Mouse (Mus musculus) heart, postnatal 0 days (tissue): ENCODE data around the gene Chd4. TPM values are rescaled to one million over a fixed set of nuclear protein-coding genes. Genes with fewer than 3 reads are reported as not detected.

Source experiments
- ATAC-seq: fragments of 200-750 bp; cut with Nextera tagmentation; 2 replicates; pipeline ENCODE4 v1.8.0; 2017; ENCODE audit warnings: low read depth, moderate number of reproducible peaks, moderate library complexity; ENCODE audit not compliant: insufficient read depth
- DNase-seq: peaks from one replicate; pipeline ENCODE4 v3.0.0-alpha.2; 2016; ENCODE audit warnings: low spot score
- H3K27ac ChIP-seq: fragments of 300-500 bp; sonication (generic); 2 replicates; pipeline ENCODE4 v1.5.1; 2014; ENCODE audit warnings: low read depth, mild to moderate bottlenecking
- H3K27me3 ChIP-seq: fragments of 300-500 bp; sonication (generic); 2 replicates; pipeline ENCODE4 v1.6.1; 2014; ENCODE audit warnings: low read length, mixed read lengths; ENCODE audit not compliant: control insufficient read depth, insufficient read depth
- H3K36me3 ChIP-seq: fragments of 300-500 bp; sonication (generic); replicated peaks from 2 replicates; pipeline ENCODE4 v1.6.1; 2014; ENCODE audit warnings: low read length, mixed read lengths; ENCODE audit not compliant: control insufficient read depth, insufficient read depth
- H3K4me1 ChIP-seq: fragments of 300-500 bp; sonication (generic); 2 replicates; pipeline ENCODE4 v1.6.1; 2014; ENCODE audit warnings: antibody characterized with exemption; ENCODE audit not compliant: control insufficient read depth, insufficient read depth
- H3K4me2 ChIP-seq: fragments of 300-500 bp; sonication (generic); 2 replicates; pipeline ENCODE4 v1.6.1; 2014; ENCODE audit warnings: low read depth, mild to moderate bottlenecking, low read length, moderate library complexity
- H3K4me3 ChIP-seq: fragments of 300-500 bp; sonication (generic); 2 replicates; pipeline ENCODE4 v1.5.1; 2014; ENCODE audit warnings: low read depth, low read length
- H3K9ac ChIP-seq: fragments of 300-500 bp; sonication (generic); replicated peaks from 2 replicates; pipeline ENCODE4 v1.6.1; 2014; ENCODE audit warnings: low read depth, low read length, mixed read lengths
- H3K9me3 ChIP-seq: fragments of 300-500 bp; sonication (generic); replicated peaks from 2 replicates; pipeline ENCODE4 v1.6.1; 2016; ENCODE audit warnings: low read length; ENCODE audit not compliant: control insufficient read depth
- CTCF ChIP-seq: IDR thresholded peaks from 2 replicates; pipeline ENCODE4 v1.5.1; 2016; ENCODE audit warnings: antibody characterized with exemption, control low read depth, low read depth
- EP300 ChIP-seq: IDR thresholded peaks from 2 replicates; pipeline ENCODE4 v1.6.1; 2016; ENCODE audit warnings: antibody characterized with exemption, low read depth
- WGBS: fragments of 180-500 bp; shearing (Covaris S2); extraction: QIAGEN DNeasy Blood & Tissue Kit; methylation state at CpG from one replicate; pipeline ENCODE4 v1.1.7; 2014; 5-methylcytosine and 5-hydroxymethylcytosine counted together
- polyA plus RNA-seq: library from polyadenylated mRNA; unstranded; fragments of >200 nt; fragmentation: Nextera tagmentation; extraction: Ambion mirVana; gene quantifications from 2 replicates; pipeline ENCODE4 v1.2.1, GENCODE M21; 2015
- total RNA-seq: library from RNA; depleted of rRNA; stranded (reverse); fragments of >200 nt; gene quantifications from 2 replicates; pipeline ENCODE4 v1.2.3, GENCODE M21; 2014; ENCODE audit warnings: low replicate concordance

Gene Chd4
- total and polyA plus RNA-seq, 2 experiments from 2014 or later, result 58.1 to 82.2 TPM

DNA sequence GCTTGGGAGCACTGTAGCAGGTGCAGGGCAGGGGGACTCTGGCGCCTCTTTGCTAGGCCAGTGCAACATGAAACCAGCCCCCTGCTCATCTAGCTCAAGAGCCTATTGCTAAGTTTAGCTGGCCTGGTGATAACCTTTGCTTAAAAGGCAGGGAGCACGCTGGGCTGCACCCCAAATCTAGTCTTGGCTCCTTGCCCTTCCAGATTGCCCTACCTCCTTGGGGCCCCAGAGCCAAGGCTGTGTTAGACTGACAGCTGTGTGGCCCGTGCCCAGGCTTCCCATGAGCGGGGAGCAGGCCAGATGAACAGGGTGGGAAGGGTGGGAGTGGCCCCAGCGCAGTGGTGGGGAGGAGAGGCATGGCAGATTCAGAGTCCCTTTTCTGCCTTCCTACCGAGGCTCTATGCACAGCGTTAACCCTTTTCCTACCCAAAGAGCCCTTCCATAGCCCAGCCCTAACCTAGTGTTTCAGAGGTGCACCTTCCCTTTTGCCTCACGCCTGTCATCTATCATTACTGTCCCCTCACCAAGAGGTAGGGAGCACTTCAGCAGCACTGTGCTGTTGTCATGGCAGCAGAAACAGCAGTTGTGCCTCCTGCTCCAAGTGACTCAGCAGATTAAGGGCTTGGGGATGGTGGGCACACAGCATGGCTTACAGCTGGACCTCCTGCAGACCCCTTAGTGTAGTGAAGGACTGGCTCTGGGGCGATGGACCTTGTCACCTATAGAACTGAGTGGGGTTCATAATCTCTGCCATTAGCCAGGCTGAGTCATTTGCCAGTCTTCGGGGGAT lies 71.3 kb downstream of the Chd4 start:
- Histone ChIP-seq H3K4me1 (peaks cover 18% of the 10 kb centered on the region), H3K27me3 (no peaks in the 10 kb centered on the region), H3K36me3 (peaks cover 63% of the 10 kb centered on the region), H3K9me3 (no peaks in the 10 kb centered on the region), H3K9ac (peak overlapping the region; percentile 58), H3K4me3 (peak overlapping the region; percentile 79), H3K27ac (peak overlapping the region; percentile 97), H3K4me2 (peak overlapping the region; percentile 78)
- ATAC-seq, result peak; percentile 52
- TF ChIP-seq EP300, result peak; percentile 84
- no peak for TF ChIP-seq CTCF
- DNase-seq, result peak; percentile 69
- WGBS, result 18% methylated on average over 10 of the region's 10 CpGs

DNA sequence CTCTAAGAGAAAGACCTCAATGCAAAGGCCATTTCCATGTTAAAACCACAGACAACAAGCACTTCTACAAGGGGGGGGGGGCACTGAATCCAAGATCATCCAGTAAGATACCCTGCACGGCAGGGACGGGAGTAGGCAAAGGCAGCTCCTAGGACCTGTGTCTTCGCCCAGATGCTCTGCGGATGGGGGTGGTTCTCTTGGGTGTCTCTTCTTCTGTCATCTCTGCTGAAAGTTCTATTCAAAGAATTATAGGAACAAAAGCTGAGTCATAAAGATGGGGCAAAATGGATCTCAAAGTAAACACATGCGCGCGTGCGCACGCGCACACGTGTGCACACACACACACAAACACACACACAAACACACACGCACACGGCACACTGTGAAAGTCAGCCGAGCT lies 72.3 kb downstream of the Chd4 start:
- 83% methylated on average over 14 of the region's 14 CpGs for WGBS
- no peaks in the 10 kb centered on the region for H3K9me3 ChIP-seq
- no peak overlapping the region for H3K9ac ChIP-seq
- H3K27ac ChIP-seq, result peak overlapping the region; percentile 97
- H3K4me1 ChIP-seq, result peaks cover 18% of the 10 kb centered on the region
- ATAC-seq (no peak), DNase-seq (no peak)
- no peak overlapping the region for H3K4me2 ChIP-seq
- no peaks in the 10 kb centered on the region for H3K27me3 ChIP-seq
- TF ChIP-seq EP300 (no peak), CTCF (no peak)
- H3K4me3 ChIP-seq, result no peak overlapping the region
- H3K36me3 ChIP-seq, result peaks cover 68% of the 10 kb centered on the region

DNA sequence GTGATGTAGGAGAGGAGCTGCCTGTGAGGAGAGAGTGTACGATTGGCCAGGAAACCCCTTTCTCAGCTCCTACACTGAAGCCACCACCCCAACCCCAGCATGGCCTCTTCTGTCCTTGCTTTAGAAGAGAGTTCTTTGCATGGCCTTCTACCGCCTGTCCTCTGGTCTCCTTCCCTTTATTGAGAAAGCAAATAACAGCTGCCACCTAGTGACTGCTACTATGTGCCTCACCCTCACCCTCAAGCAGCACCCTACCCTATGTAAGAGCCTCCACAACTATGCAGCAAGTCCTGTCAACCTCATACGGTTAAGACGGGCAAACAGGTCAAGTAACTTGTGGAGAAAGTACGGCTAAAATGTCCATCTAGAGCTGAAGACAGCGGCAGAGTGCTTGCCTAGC lies 74.4 kb downstream of the Chd4 start:
- Histone ChIP-seq H3K9me3 (no peaks in the 10 kb centered on the region), H3K9ac (no peak overlapping the region), H3K4me1 (peaks cover 8% of the 10 kb centered on the region; the same call in 1 of the 2 replicates), H3K36me3 (peaks cover 76% of the 10 kb centered on the region), H3K27ac (no peak overlapping the region), H3K4me3 (no peak overlapping the region), H3K27me3 (no peaks in the 10 kb centered on the region), H3K4me2 (no peak overlapping the region)
- peak; percentile 59 for TF ChIP-seq CTCF
- no peak for TF ChIP-seq EP300
- ATAC-seq (no peak), DNase-seq (peak; percentile 68)
- 68% methylated on average over 6 of the region's 6 CpGs for WGBS

DNA sequence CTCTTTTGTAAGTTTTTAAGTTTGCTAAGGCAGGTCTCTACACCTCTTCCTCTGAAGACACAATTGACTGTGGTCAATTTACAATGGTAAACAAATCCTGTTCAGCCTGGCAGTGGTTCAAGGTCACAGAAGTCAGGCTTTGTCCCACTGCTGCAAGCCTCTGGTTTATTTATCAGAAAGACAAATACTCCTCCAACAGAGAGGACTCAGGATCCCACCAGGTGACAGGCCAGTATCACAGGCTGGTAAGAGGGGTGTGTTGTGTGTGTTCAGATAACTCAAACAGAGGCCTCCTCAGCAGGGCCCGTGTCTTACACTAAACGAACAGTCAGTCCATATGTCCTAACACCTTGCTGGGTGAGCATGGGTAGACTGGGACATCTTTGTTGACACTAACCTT lies 76.7 kb downstream of the Chd4 start:
- H3K36me3 ChIP-seq, result peaks cover 98% of the 10 kb centered on the region
- H3K9ac ChIP-seq, result no peak overlapping the region
- peaks cover 4% of the 10 kb centered on the region; the same call in 1 of the 2 replicates for H3K4me1 ChIP-seq
- DNase-seq (no peak), ATAC-seq (no peak)
- TF ChIP-seq EP300 (no peak), CTCF (no peak)
- 53% methylated on average over 2 of the region's 2 CpGs for WGBS
- no peak overlapping the region for H3K4me2 ChIP-seq
- H3K27me3 ChIP-seq, result no peaks in the 10 kb centered on the region
- no peaks in the 10 kb centered on the region for H3K9me3 ChIP-seq
- no peak overlapping the region for H3K4me3 ChIP-seq
- no peak overlapping the region for H3K27ac ChIP-seq

DNA sequence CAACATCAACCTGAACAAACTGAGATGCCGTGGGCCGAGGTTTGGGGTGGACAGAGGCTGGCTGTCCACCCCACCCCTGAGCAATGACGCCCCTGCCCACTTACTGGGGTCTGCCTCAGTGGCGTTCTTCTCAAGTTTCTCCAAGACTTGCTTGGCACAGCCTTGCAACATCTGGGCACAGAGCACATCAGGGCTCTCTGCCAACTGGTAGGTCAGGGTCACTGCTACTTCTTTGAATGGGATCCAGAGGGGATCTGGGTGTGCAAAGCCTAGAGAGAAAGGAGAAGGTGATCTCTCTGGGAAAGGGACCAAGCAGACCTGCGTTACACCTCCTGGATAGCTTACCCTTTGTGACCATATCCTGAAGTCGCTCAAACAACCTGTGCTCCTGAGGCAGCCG lies 77.5 kb downstream of the Chd4 start:
- H3K4me1 ChIP-seq, result no peaks in the 10 kb centered on the region
- ATAC-seq (no peak), DNase-seq (no peak)
- H3K36me3 ChIP-seq, result peaks cover 98% of the 10 kb centered on the region
- H3K9me3 ChIP-seq, result no peaks in the 10 kb centered on the region
- WGBS, result 95% methylated on average over 7 of the region's 7 CpGs
- no peak for TF ChIP-seq EP300
- TF ChIP-seq CTCF, result no peak
- no peak overlapping the region for H3K4me3 ChIP-seq
- no peaks in the 10 kb centered on the region for H3K27me3 ChIP-seq
- H3K27ac ChIP-seq, result no peak overlapping the region
- H3K4me2 ChIP-seq, result no peak overlapping the region
- H3K9ac ChIP-seq, result no peak overlapping the region

DNA sequence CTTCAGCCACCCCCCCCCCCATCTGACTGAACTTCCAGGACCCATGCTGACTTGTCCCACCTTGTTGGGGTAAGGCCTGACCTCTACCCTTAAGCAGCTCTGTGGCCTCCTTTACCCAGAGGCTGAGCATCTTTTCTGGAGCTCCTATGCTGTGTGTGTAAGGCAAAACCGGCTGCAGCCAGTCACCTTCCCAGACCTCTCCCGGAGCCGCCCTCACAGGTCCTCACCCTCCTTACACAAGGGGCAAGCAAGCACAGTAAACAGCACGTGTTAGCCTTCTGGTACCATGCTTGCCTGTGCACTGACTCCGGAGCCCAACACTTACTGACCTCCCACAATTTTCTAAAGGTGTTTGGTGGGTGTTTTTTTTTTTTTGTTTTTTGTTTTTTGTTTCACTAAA lies 79.7 kb downstream of the Chd4 start:
- H3K36me3 ChIP-seq, result peaks cover 98% of the 10 kb centered on the region
- H3K4me2 ChIP-seq, result no peak overlapping the region
- no peaks in the 10 kb centered on the region for H3K27me3 ChIP-seq
- no peak overlapping the region for H3K27ac ChIP-seq
- TF ChIP-seq EP300, result no peak
- no peak for TF ChIP-seq CTCF
- WGBS, result 88% methylated on average over 5 of the region's 5 CpGs
- H3K9me3 ChIP-seq, result no peaks in the 10 kb centered on the region
- no peak overlapping the region for H3K4me3 ChIP-seq
- H3K9ac ChIP-seq, result no peak overlapping the region
- no peaks in the 10 kb centered on the region for H3K4me1 ChIP-seq
- ATAC-seq (no peak), DNase-seq (no peak)
